In the genomic region with DNA sequence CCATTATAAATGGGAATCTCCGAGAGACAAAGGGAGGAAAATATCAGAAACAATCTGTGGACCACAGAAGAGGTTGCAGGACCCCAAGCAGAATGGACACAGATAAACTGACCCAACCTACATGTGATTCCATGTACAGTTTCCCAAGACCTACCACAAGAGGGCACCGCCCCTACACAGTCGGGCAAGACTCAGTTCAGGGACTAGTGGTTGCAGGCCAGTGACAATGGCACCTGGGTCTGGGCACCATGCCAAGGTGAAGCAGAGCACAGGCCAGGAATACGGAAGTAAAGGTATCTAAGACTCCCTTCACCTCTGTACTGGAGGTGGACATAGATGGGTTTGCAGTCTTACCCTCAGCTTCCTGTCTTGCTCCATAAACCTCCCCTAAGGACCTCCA, we compare ENCODE assay signal across 9 mouse cellular contexts. TPM values are rescaled to one million over a fixed set of nuclear protein-coding genes. Genes with fewer than 3 reads are reported as not detected.
DNase-seq lines count a peak whose midpoint lies in the region; ATAC-seq lines count a peak whose summit lies in the region.
"Had no signal": no experiment of that assay in that cellular context is flagged by ENCODE, and none has a peak within 500 bp of the region (broad histone marks: within the 10 kb centered on the region; RNA-seq: fewer than 3 reads in every experiment).

No protein-coding gene starts in this region.

- H3K9me3 ChIP-seq in lung, embryonic 16.5 days (ENCODE audit: control insufficient read depth, low read length) = peaks cover 3% of the 10 kb centered on the region

- no peak overlapping the region for H3K27ac ChIP-seq in lung, embryonic 16.5 days (ENCODE audit: low read length)

- H3K36me3 ChIP-seq in lung, embryonic 16.5 days (ENCODE audit: control insufficient read depth, insufficient read depth, low read length) = peaks cover 2% of the 10 kb centered on the region

- H3K4me1 ChIP-seq in lung, embryonic 16.5 days (replicated peaks; ENCODE audit: control insufficient read depth, insufficient read depth, low read length) = no peaks in the 10 kb centered on the region

- no peak overlapping the region for H3K9ac ChIP-seq in lung, embryonic 16.5 days (ENCODE audit: low read length)

- ATAC-seq in inflammation-experienced regulatory T-cells, adult 6 months = peak; percentile 46
- ATAC-seq in lung, embryonic 16.5 days (ENCODE audit: low read depth) = peak; percentile 68
- ATAC-seq: Patski had no signal

- H3K4me3 ChIP-seq in lung, embryonic 16.5 days (ENCODE audit: low read length) = no peak overlapping the region

- no peaks in the 10 kb centered on the region for H3K27me3 ChIP-seq in lung, embryonic 16.5 days (ENCODE audit: control insufficient read depth, insufficient read depth, low read depth, low read length)
- H3K27me3 ChIP-seq: Patski had no signal

- peak; percentile 72 to 73 for DNase-seq in cerebellum, postnatal 10 days
- DNase-seq in cerebellum, adult 11 months = no peak
- DNase-seq in urinary bladder, postnatal 14 days (ENCODE audit: low spot score) = peak; percentile 85
- no peak for DNase-seq in urinary bladder, adult 2 months (ENCODE audit: low spot score)
- DNase-seq in testis, postnatal 10 days (ENCODE audit: low spot score) = peak; percentile 71
- DNase-seq in frontal cortex, postnatal 14 days (ENCODE audit: low spot score in 2 of 2) = no peak

- 36% methylated on average over 4 of the region's 4 CpGs for WGBS in lung, embryonic 16.5 days

- H3K4me2 ChIP-seq in lung, embryonic 16.5 days (ENCODE audit: low read depth, low read length) = no peak overlapping the region

RNA-seq across cellular contexts. Expression of gene Mrgpre, which starts 8.8 kb away (rescaled TPM):
- polyA plus RNA-seq in urinary bladder, adult 2 months (2012; rRNA removed) = 1.2 and 2.1 TPM in 2 replicates
- 1 to 10 TPM; 3.9 to 6.4 (median 4.2) TPM for polyA plus RNA-seq in inflammation-experienced regulatory T-cells, adult 6 months (2017; shearing (Covaris generic))
- 1.4 and 1.6 TPM in 2 replicates for polyA plus RNA-seq in lung, embryonic 16.5 days (2015; fragmentation: Nextera tagmentation; extraction: Ambion mirVana)

RNA-seq across cellular contexts. Expression of gene Mrgprg, which starts 26.3 kb away (rescaled TPM):
- polyA plus RNA-seq in urinary bladder, adult 2 months (2012; rRNA removed) = 0.08 TPM in 1 of 2 replicates, not detected in the other
- not detected for polyA plus RNA-seq in inflammation-experienced regulatory T-cells, adult 6 months (2017; shearing (Covaris generic))
- polyA plus RNA-seq in lung, embryonic 16.5 days (2015; fragmentation: Nextera tagmentation; extraction: Ambion mirVana) = not detected in 2 replicates
- polyA plus RNA-seq: Patski had no signal

RNA-seq across cellular contexts. Expression of gene Nadsyn1, which starts 29.5 kb away (rescaled TPM):
- 9.7 and 11.3 TPM in 2 replicates for polyA plus RNA-seq in urinary bladder, adult 2 months (2012; rRNA removed)
- polyA plus RNA-seq in inflammation-experienced regulatory T-cells, adult 6 months (2017; shearing (Covaris generic)) = 10 to 100 TPM; 15.0 to 20.2 (median 20.2) TPM
- polyA plus RNA-seq in lung, embryonic 16.5 days (2015; fragmentation: Nextera tagmentation; extraction: Ambion mirVana) = 7.7 and 8.9 TPM in 2 replicates

RNA-seq across cellular contexts. Expression of gene Dhcr7, which starts 29.8 kb away (rescaled TPM):
- polyA plus RNA-seq in urinary bladder, adult 2 months (2012; rRNA removed) = 30.5 and 37.0 TPM in 2 replicates
- polyA plus RNA-seq in inflammation-experienced regulatory T-cells, adult 6 months (2017; shearing (Covaris generic)) = 10 to 100 TPM; 37.5 to 57.8 (median 41.0) TPM
- 24.3 and 27.3 TPM in 2 replicates for polyA plus RNA-seq in lung, embryonic 16.5 days (2015; fragmentation: Nextera tagmentation; extraction: Ambion mirVana)

RNA-seq across cellular contexts. Expression of gene Osbpl5, which starts 36.3 kb away (rescaled TPM):
- 67.2 and 73.7 TPM in 2 replicates for polyA plus RNA-seq in urinary bladder, adult 2 months (2012; rRNA removed)
- polyA plus RNA-seq in inflammation-experienced regulatory T-cells, adult 6 months (2017; shearing (Covaris generic)) = 10 to 100 TPM; 19.0 to 34.0 (median 31.8) TPM
- 45.5 and 48.3 TPM in 2 replicates for polyA plus RNA-seq in lung, embryonic 16.5 days (2015; fragmentation: Nextera tagmentation; extraction: Ambion mirVana)

Comparison
In these comparisons a context has a peak if more than half of its experiments do, and no peak if none do; other contexts are left out.
1. DNase-seq: peak in cerebellum, postnatal 10 days (2 of 2), urinary bladder, postnatal 14 days (single experiment) and testis, postnatal 10 days (single experiment); none in cerebellum, adult 11 months (single experiment), urinary bladder, adult 2 months (single experiment) and frontal cortex, postnatal 14 days (0 of 2).